Mouse (Mus musculus): Measurements from ENCODE around the gene Rfwd3. TPM values are rescaled to one million over a fixed set of nuclear protein-coding genes. Genes with fewer than 3 reads are reported as not detected.

The Rfwd3 gene
- polyA plus RNA-seq, 1 experiment from 2014 or later, result 26.8 TPM

- Histone ChIP-seq H3K9me3 (no peaks in the 10 kb centered on the region), H3K9ac (no peak overlapping the region), H3K27ac (no peak overlapping the region), H3K36me3 (no peaks in the 10 kb centered on the region), H3K27me3 (no peaks in the 10 kb centered on the region), H3K4me2 (no peak overlapping the region), H3K4me1 (replicated peaks) (no peaks in the 10 kb centered on the region), H3K4me3 (no peak overlapping the region)
- WGBS, result 91% methylated on average over 3 of the region's 3 CpGs
- no peak for ATAC-seq (ENCODE audit: low FRiP score)
Measured at GRCm38 (mm10) chr8:111237301-111237700, 62.7 kb downstream of the Rfwd3 start.

GRCm38 (mm10) chr8:111233730-111234129 lies 66.3 kb downstream of the Rfwd3 start:
- 92% methylated on average over 2 of the region's 2 CpGs for WGBS
- H3K4me2 ChIP-seq, result no peak overlapping the region
- H3K4me1 ChIP-seq (replicated peaks), result no peaks in the 10 kb centered on the region
- H3K9ac ChIP-seq, result no peak overlapping the region
- H3K27me3 ChIP-seq, result no peaks in the 10 kb centered on the region
- no peak for ATAC-seq (ENCODE audit: low FRiP score)
- H3K4me3 ChIP-seq, result no peak overlapping the region
- no peak overlapping the region for H3K27ac ChIP-seq
- no peaks in the 10 kb centered on the region for H3K9me3 ChIP-seq
- H3K36me3 ChIP-seq, result no peaks in the 10 kb centered on the region

GRCm38 (mm10) chr8:111224153-111224552 lies 75.9 kb downstream of the Rfwd3 start:
- no peak overlapping the region for H3K4me2 ChIP-seq
- H3K27me3 ChIP-seq, result no peaks in the 10 kb centered on the region
- H3K4me1 ChIP-seq (replicated peaks), result peaks cover 4% of the 10 kb centered on the region; the same call in 1 of the 2 replicates
- 72% methylated on average over 5 of the region's 5 CpGs for WGBS
- no peak overlapping the region for H3K4me3 ChIP-seq
- H3K9ac ChIP-seq, result no peak overlapping the region
- no peaks in the 10 kb centered on the region for H3K9me3 ChIP-seq
- H3K27ac ChIP-seq, result no peak overlapping the region
- no peak for ATAC-seq (ENCODE audit: low FRiP score)
- no peaks in the 10 kb centered on the region for H3K36me3 ChIP-seq

Other genes starting within 250 kb of the Rfwd3 start
- gene Exosc6, start 243.9 kb downstream of the Rfwd3 start, polyA plus RNA-seq (2015; fragmentation: Nextera tagmentation; extraction: Ambion mirVana), result not detected in 2 replicates
- gene Clec18a, start 207.8 kb downstream of the Rfwd3 start, polyA plus RNA-seq (2015; fragmentation: Nextera tagmentation; extraction: Ambion mirVana), result 0.97 and 1.4 TPM in 2 replicates
- gene Pdpr, start 205.6 kb downstream of the Rfwd3 start, polyA plus RNA-seq (2015; fragmentation: Nextera tagmentation; extraction: Ambion mirVana), result 11.5 and 11.7 TPM in 2 replicates
- 66.7 and 68.6 TPM in 2 replicates for gene Glg1, start 41.0 kb downstream of the Rfwd3 start, polyA plus RNA-seq (2015; fragmentation: Nextera tagmentation; extraction: Ambion mirVana)
- 0.22 and 0.78 TPM in 2 replicates for gene Mlkl, start 38.0 kb upstream of the Rfwd3 start, polyA plus RNA-seq (2015; fragmentation: Nextera tagmentation; extraction: Ambion mirVana)
- 0.19 and 0.22 TPM in 2 replicates for gene Fa2h, start 93.6 kb upstream of the Rfwd3 start, polyA plus RNA-seq (2015; fragmentation: Nextera tagmentation; extraction: Ambion mirVana)
- 7.4 and 8.3 TPM in 2 replicates for gene Wdr59, start 221.9 kb upstream of the Rfwd3 start, polyA plus RNA-seq (2015; fragmentation: Nextera tagmentation; extraction: Ambion mirVana)
- gene Znrf1, start 235.9 kb upstream of the Rfwd3 start, polyA plus RNA-seq (2015; fragmentation: Nextera tagmentation; extraction: Ambion mirVana), result 77.3 and 80.0 TPM in 2 replicates

Data from hindbrain, embryonic 13.5 days (tissue).